8 mouse cellular contexts compared by ENCODE assay signal in genomic region chr8:108748851-108749376, GRCm38 (mm10).
DNase-seq lines count a peak whose midpoint lies in the region; ATAC-seq and TF ChIP-seq lines count a peak whose summit lies in the region.

No protein-coding gene starts in this region.

- H3K9me3 ChIP-seq in lung, embryonic 16.5 days (ENCODE audit: control insufficient read depth, low read length), result no peaks in the 10 kb centered on the region
- H3K9me3 ChIP-seq in heart, embryonic 10.5 days, result no peaks in the 10 kb centered on the region
- no peaks in the 10 kb centered on the region for H3K9me3 ChIP-seq in neural tube, embryonic 15.5 days (replicated peaks)

- no peak overlapping the region for H3K4me2 ChIP-seq in lung, embryonic 16.5 days (ENCODE audit: low read depth, low read length)
- H3K4me2 ChIP-seq in neural tube, embryonic 15.5 days, result no peak overlapping the region

- no peaks in the 10 kb centered on the region for H3K36me3 ChIP-seq in lung, embryonic 16.5 days (ENCODE audit: control insufficient read depth, insufficient read depth, low read length)
- H3K36me3 ChIP-seq in heart, embryonic 10.5 days, result no peaks in the 10 kb centered on the region
- no peaks in the 10 kb centered on the region for H3K36me3 ChIP-seq in liver, adult 2 months (ENCODE audit: control insufficient read depth, insufficient read depth, low read length)
- H3K36me3 ChIP-seq in neural tube, embryonic 15.5 days, result no peaks in the 10 kb centered on the region

- TF ChIP-seq CTCF in liver, adult 2 months (IDR thresholded peaks at IDR 0.05; ENCODE audit: low read depth, low read length), result no peak

- DNase-seq in adrenal gland, adult (ENCODE audit: inconsistent age in 2 of 2, low spot score in 1 of 2), result peak; percentile 55 to 77
- DNase-seq in adrenal gland, postnatal 10 days, result no peak
- no peak for DNase-seq in lung, postnatal 10 days
- DNase-seq in heart, embryonic 10.5 days (ENCODE audit: low spot score), result no peak
- DNase-seq in liver, adult 2 months (ENCODE audit: extremely low read depth, low read depth, low spot score), result no peak
- no peak for DNase-seq in right cerebral cortex, adult 18-20 months

- H3K27me3 ChIP-seq in lung, embryonic 16.5 days (ENCODE audit: control insufficient read depth, insufficient read depth, low read depth, low read length), result no peaks in the 10 kb centered on the region
- H3K27me3 ChIP-seq in heart, embryonic 10.5 days (ENCODE audit: insufficient read depth, poor library complexity, severe bottlenecking), result no peaks in the 10 kb centered on the region
- H3K27me3 ChIP-seq in liver, adult 2 months (ENCODE audit: control insufficient read depth, insufficient read depth, low read length), result no peaks in the 10 kb centered on the region
- no peaks in the 10 kb centered on the region for H3K27me3 ChIP-seq in neural tube, embryonic 15.5 days (replicated peaks)

- 0 out of 2 replicates have a peak overlapping the region, but pooled peaks have one; percentile 3 for H3K9ac ChIP-seq in lung, embryonic 16.5 days (ENCODE audit: low read length)
- H3K9ac ChIP-seq in liver, adult 2 months (ENCODE audit: low read depth, low read length), result no peak overlapping the region
- no peak overlapping the region for H3K9ac ChIP-seq in neural tube, embryonic 15.5 days (replicated peaks)

- H3K4me1 ChIP-seq in lung, embryonic 16.5 days (replicated peaks; ENCODE audit: control insufficient read depth, insufficient read depth, low read length), result peaks cover 17% of the 10 kb centered on the region
- peaks cover 42% of the 10 kb centered on the region for H3K4me1 ChIP-seq in heart, embryonic 10.5 days
- peaks cover 20% of the 10 kb centered on the region for H3K4me1 ChIP-seq in liver, adult 2 months (ENCODE audit: control insufficient read depth, insufficient read depth, low read length)
- peaks cover 14% of the 10 kb centered on the region for H3K4me1 ChIP-seq in neural tube, embryonic 15.5 days

- peak; percentile 40 for ATAC-seq in lung, embryonic 16.5 days (ENCODE audit: low read depth)
- no peak for ATAC-seq in neural tube, embryonic 15.5 days (ENCODE audit: low FRiP score)

- WGBS in lung, embryonic 16.5 days, result 33% methylated on average over 6 of the region's 6 CpGs
- 15% methylated on average over 6 of the region's 6 CpGs for WGBS in heart, embryonic 10.5 days
- 82% methylated on average over 6 of the region's 6 CpGs for WGBS in liver, adult 2 months
- WGBS in neural tube, embryonic 15.5 days, result 9% methylated on average over 6 of the region's 6 CpGs

- peaks cover 43% of the 10 kb centered on the region for H3K79me2 ChIP-seq in liver, adult 2 months (ENCODE audit: control insufficient read depth, insufficient read depth, low read length)

- H3K4me3 ChIP-seq in lung, embryonic 16.5 days (ENCODE audit: low read length), result no peak overlapping the region
- no peak overlapping the region for H3K4me3 ChIP-seq in heart, embryonic 10.5 days
- no peak overlapping the region for H3K4me3 ChIP-seq in liver, adult 2 months (ENCODE audit: insufficient read depth, low read depth, low read length)
- H3K4me3 ChIP-seq in neural tube, embryonic 15.5 days (replicated peaks), result no peak overlapping the region

- no peak for TF ChIP-seq POLR2A in liver, adult 2 months (IDR thresholded peaks at IDR 0.05; ENCODE audit: extremely low read depth, insufficient read depth, low read length)

- peak overlapping the region; percentile 46; the same call in 1 of the 2 replicates for H3K27ac ChIP-seq in lung, embryonic 16.5 days (ENCODE audit: low read length)
- peak overlapping the region; percentile 65; the same call in 1 of the 2 replicates for H3K27ac ChIP-seq in heart, embryonic 10.5 days
- H3K27ac ChIP-seq in liver, adult 2 months (replicated peaks; ENCODE audit: insufficient read depth, low read depth, low read length), result 0 out of 2 replicates have a peak overlapping the region, but pooled peaks have one; percentile 25
- H3K27ac ChIP-seq in neural tube, embryonic 15.5 days (replicated peaks), result peak overlapping the region; percentile 35; the same call in 1 of the 2 replicates

Comparison
In these comparisons a context has a peak if more than half of its experiments do, and no peak if none do; other contexts are left out.
1. DNase-seq: peak in adrenal gland, adult (2 of 2); none in adrenal gland, postnatal 10 days (single experiment), lung, postnatal 10 days (single experiment), heart, embryonic 10.5 days (single experiment), liver, adult 2 months (single experiment) and right cerebral cortex, adult 18-20 months (single experiment).
2. Peak in every context shown above with its lines, with median percentiles within 50 percentile points of each other: H3K27ac ChIP-seq.